Mouse (Mus musculus) spleen, postnatal 36 days (tissue): ENCODE results near the gene Gm7697.
"Not testable (repeated sequence)": the region's sequence is repeated elsewhere in the genome, so short reads cannot be mapped to it uniquely, and the experiment has no call there.

Experiments used
- DNase-seq, 2 experiments: peaks; one replicate each; pipeline ENCODE4 v3.0.0; 2022; ENCODE audit warnings: low spot score in 2 of 2, mixed read lengths in 1 of 2

The Gm7697 gene

GRCm38 (mm10) chr8:69522876-69523275 lies at the start of gene Gm7697:
Gm7697 (minus strand) TSS chr8:69522976.
- DNase-seq: not testable (repeated sequence)

- not testable (repeated sequence) for DNase-seq
Observed at GRCm38 (mm10) chr8:69551249-69551648, 28.5 kb upstream of the Gm7697 start.

GRCm38 (mm10) chr8:69549556-69549955 lies 26.8 kb upstream of the Gm7697 start:
- DNase-seq: not testable (repeated sequence)

- not testable (repeated sequence) for DNase-seq
Observed at GRCm38 (mm10) chr8:69548114-69548513, 25.3 kb upstream of the Gm7697 start.

GRCm38 (mm10) chr8:69547208-69547607 lies 24.4 kb upstream of the Gm7697 start:
- DNase-seq: not testable (repeated sequence)

- not testable (repeated sequence) for DNase-seq
Observed at GRCm38 (mm10) chr8:69545020-69545419, 22.2 kb upstream of the Gm7697 start.

GRCm38 (mm10) chr8:69544511-69544910 lies 21.7 kb upstream of the Gm7697 start:
- not testable (repeated sequence) for DNase-seq

- not testable (repeated sequence) for DNase-seq
Observed at GRCm38 (mm10) chr8:69543984-69544383, 21.2 kb upstream of the Gm7697 start.

- DNase-seq: not testable (repeated sequence)
Observed at GRCm38 (mm10) chr8:69540764-69541163, 18.0 kb upstream of the Gm7697 start.

GRCm38 (mm10) chr8:69540331-69540730 lies 17.6 kb upstream of the Gm7697 start:
- not testable (repeated sequence) for DNase-seq

- not testable (repeated sequence) for DNase-seq
Observed at GRCm38 (mm10) chr8:69474946-69475345, 47.8 kb downstream of the Gm7697 start.

GRCm38 (mm10) chr8:69453465-69453864 lies 69.3 kb downstream of the Gm7697 start, which contains the start of gene Gm9495:
Gm9495 (minus strand) TSS chr8:69453565.
- DNase-seq: not testable (repeated sequence)
